ENCODE assay signal across 11 mouse cellular contexts in genomic region chr4:117646496-117646895, GRCm38 (mm10). TPM values are rescaled to one million over a fixed set of nuclear protein-coding genes. Genes with fewer than 3 reads are reported as not detected.
DNase-seq lines count a peak whose midpoint lies in the region; ATAC-seq and TF ChIP-seq lines count a peak whose summit lies in the region.
"Had no signal": no experiment of that assay in that cellular context is flagged by ENCODE, and none has a peak within 500 bp of the region (broad histone marks: within the 10 kb centered on the region; RNA-seq: fewer than 3 reads in every experiment).

No protein-coding gene starts in this region.

- intact Hi-C loops in left cerebral cortex, postnatal 4 days (cut with DNase I), result no loop called here
- intact Hi-C loops in gastrocnemius, postnatal 36 days (cut with DNase I), result no loop called here

- ATAC-seq in forebrain, postnatal 0 days, result no peak; the same call in 1 of the 2 replicates
- peak; percentile 26; the same call in 1 of the 2 replicates for ATAC-seq in megakaryocyte progenitor cell, adult 5-6 weeks (replicated peaks; ENCODE audit: poor library complexity)

- H3K27ac ChIP-seq in forebrain, postnatal 0 days (ENCODE audit: low read depth, low read length), result peak overlapping the region; percentile 40; the same call in 1 of the 2 replicates
- H3K27ac ChIP-seq: limb, embryonic 12.5 days had no signal

- 0 out of 2 replicates have a peak, but pooled peaks cover 4% of the 10 kb centered on the region for H3K36me3 ChIP-seq in forebrain, postnatal 0 days (ENCODE audit: insufficient read depth)

- H3K9me3 ChIP-seq in forebrain, postnatal 0 days (ENCODE audit: low read length), result no peaks in the 10 kb centered on the region
- H3K9me3 ChIP-seq: limb, embryonic 12.5 days had no signal

- H3K4me1 ChIP-seq in forebrain, postnatal 0 days (ENCODE audit: insufficient read depth), result peaks cover 24% of the 10 kb centered on the region; the same call in 1 of the 2 replicates

- no peak overlapping the region for H3K4me3 ChIP-seq in forebrain, postnatal 0 days (ENCODE audit: low read depth, low read length)
- H3K4me3 ChIP-seq: limb, embryonic 12.5 days had no signal

- DNase-seq in left cerebral cortex, postnatal 4 days, result peak; percentile 48
- DNase-seq in left cerebral cortex, adult 8-10 months (ENCODE audit: low spot score in 2 of 2), result no peak
- no peak for DNase-seq in forebrain, postnatal 0 days
- DNase-seq in right cerebral cortex, postnatal 36 days (ENCODE audit: low spot score in 2 of 2), result no peak
- no peak for DNase-seq in gastrocnemius, postnatal 36 days
- no peak for DNase-seq in left cerebral cortex, adult 11 months (ENCODE audit: low spot score)
- DNase-seq: kidney, adult 18-20 months; lung, adult 18-20 months had no signal

- 45% methylated on average over 8 of the region's 8 CpGs for whole genome bisulfite sequencing in forebrain, postnatal 0 days

- 0 out of 2 replicates have a peak overlapping the region, but pooled peaks have one; percentile 10 for H3K4me2 ChIP-seq in forebrain, postnatal 0 days (ENCODE audit: low read depth)
- H3K4me2 ChIP-seq: limb, embryonic 12.5 days had no signal

- TF ChIP-seq CTCF in forebrain, postnatal 0 days (IDR thresholded peaks at IDR 0.05; ENCODE audit: low read depth), result no peak

- H3K27me3 ChIP-seq in forebrain, postnatal 0 days (ENCODE audit: insufficient read depth, low read length), result no peaks in the 10 kb centered on the region
- H3K27me3 ChIP-seq: CH12.LX had no signal

- peak overlapping the region; percentile 14 for H3K9ac ChIP-seq in forebrain, postnatal 0 days
- H3K9ac ChIP-seq: limb, embryonic 12.5 days had no signal

RNA-seq across cellular contexts. Expression of gene Dmap1, which starts 35.6 kb away (rescaled TPM):
- total RNA-seq in left cerebral cortex, postnatal 4 days (2021), result 10 to 100 TPM; 46.1 to 47.6 TPM
- 10 to 100 TPM; 39.4 to 44.3 (median 41.7) TPM for total RNA-seq in left cerebral cortex, adult 8-10 months (2022)
- 75.0 and 88.4 TPM in 2 replicates for total RNA-seq in forebrain, postnatal 0 days (2014; rRNA removed)
- 80.4 and 84.7 TPM in 2 replicates for polyA plus RNA-seq in forebrain, postnatal 0 days (2015; fragmentation: Nextera tagmentation; extraction: Ambion mirVana)
- 13.8 and 19.3 TPM in 2 replicates for total RNA-seq in megakaryocyte progenitor cell, adult 5-6 weeks (2015)
- total RNA-seq in megakaryocyte progenitor cell, adult 5-6 weeks (2017), result 23.7 and 29.1 TPM in 2 replicates
- 10 to 100 TPM; 14.4 to 16.2 TPM for total RNA-seq in gastrocnemius, postnatal 36 days (2021)
